Mouse (Mus musculus): ENCODE data around the gene Klf1. TPM values are rescaled to one million over a fixed set of nuclear protein-coding genes. Genes with fewer than 3 reads are reported as not detected.

Klf1 gene
- polyA plus RNA-seq, 1 experiment from 2014 or later = 0.56 TPM

DNA sequence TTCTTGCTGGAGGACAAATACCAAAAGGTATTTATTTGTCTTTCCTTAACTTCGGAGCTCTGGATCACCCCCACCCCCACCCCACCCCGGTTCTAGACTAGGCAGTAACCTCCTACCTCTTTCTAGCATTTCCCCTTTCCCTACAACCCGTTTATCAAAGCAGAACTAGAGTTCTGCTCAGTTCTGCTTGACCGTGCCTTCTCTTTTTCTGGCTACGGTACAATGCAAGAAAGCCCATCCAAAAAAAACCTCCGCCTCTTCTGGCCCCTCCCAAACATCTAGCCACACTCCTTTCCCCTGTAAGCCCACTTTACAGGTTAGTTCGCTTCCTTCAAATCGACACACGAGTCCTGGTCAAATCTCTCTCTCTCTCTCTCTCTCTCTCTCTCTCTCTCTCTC, 11.8 kb downstream of the Klf1 start:
- peaks cover 21% of the 10 kb centered on the region; the same call in 1 of the 2 replicates for H3K27me3 ChIP-seq (replicated peaks; ENCODE audit: control insufficient read depth, insufficient read depth, low read length)
- no peak overlapping the region for H3K9ac ChIP-seq (ENCODE audit: low read depth, low read length)
- no peak for ATAC-seq

DNA sequence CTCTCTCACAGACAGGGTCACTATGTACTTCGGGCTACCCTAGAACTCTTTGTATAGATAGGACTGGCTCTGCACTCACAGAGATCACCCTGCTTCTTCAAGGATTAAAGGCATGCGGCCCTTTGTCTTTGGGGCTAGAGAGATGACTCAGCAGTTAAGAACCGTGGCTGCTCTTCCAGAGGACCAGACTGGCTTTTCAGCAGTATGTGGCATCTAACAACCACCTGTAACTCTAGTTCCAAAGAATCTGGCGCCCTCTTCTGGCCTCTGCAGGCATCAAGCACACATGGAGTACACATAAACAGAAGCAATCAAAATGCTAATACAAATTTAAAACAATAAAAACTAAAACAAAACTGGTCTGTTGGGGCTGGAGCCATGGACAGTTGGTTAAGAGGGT, 12.2 kb downstream of the Klf1 start:
- H3K9me3 ChIP-seq (ENCODE audit: control insufficient read depth) = no peaks in the 10 kb centered on the region
- peak; percentile 65 for TF ChIP-seq CTCF (IDR thresholded peaks at IDR 0.05; ENCODE audit: low read depth)
- H3K27ac ChIP-seq (ENCODE audit: low read depth, low read length) = no peak overlapping the region
- no peaks in the 10 kb centered on the region; the same call in 1 of the 2 replicates for H3K36me3 ChIP-seq (ENCODE audit: control insufficient read depth, insufficient read depth)
- peaks cover 7% of the 10 kb centered on the region; the same call in 1 of the 2 replicates for H3K4me1 ChIP-seq (replicated peaks; ENCODE audit: control insufficient read depth, insufficient read depth, low read length)
- peak overlapping the region; percentile 77 for H3K4me2 ChIP-seq (replicated peaks; ENCODE audit: low read depth)
- WGBS = 31% methylated on average over 4 of the region's 4 CpGs
- H3K9ac ChIP-seq (ENCODE audit: low read depth, low read length) = no peak overlapping the region
- peaks cover 21% of the 10 kb centered on the region; the same call in 1 of the 2 replicates for H3K27me3 ChIP-seq (replicated peaks; ENCODE audit: control insufficient read depth, insufficient read depth, low read length)
- no peak for ATAC-seq
- no peak overlapping the region for H3K4me3 ChIP-seq (ENCODE audit: low read depth, low read length)

More for the DNA sequence above, 11.8 kb downstream of the Klf1 start:
- no peaks in the 10 kb centered on the region; the same call in 1 of the 2 replicates for H3K36me3 ChIP-seq (ENCODE audit: control insufficient read depth, insufficient read depth)
- peak overlapping the region; percentile 42 for H3K4me3 ChIP-seq (ENCODE audit: low read depth, low read length)
- H3K9me3 ChIP-seq (ENCODE audit: control insufficient read depth) = no peaks in the 10 kb centered on the region
- no peak for TF ChIP-seq CTCF (IDR thresholded peaks at IDR 0.05; ENCODE audit: low read depth)
- no peak overlapping the region for H3K27ac ChIP-seq (ENCODE audit: low read depth, low read length)
- WGBS = 7% methylated on average over 9 of the region's 9 CpGs
- H3K4me2 ChIP-seq (replicated peaks; ENCODE audit: low read depth) = peak overlapping the region; percentile 77
- H3K4me1 ChIP-seq (replicated peaks; ENCODE audit: control insufficient read depth, insufficient read depth, low read length) = peaks cover 11% of the 10 kb centered on the region; the same call in 1 of the 2 replicates

DNA sequence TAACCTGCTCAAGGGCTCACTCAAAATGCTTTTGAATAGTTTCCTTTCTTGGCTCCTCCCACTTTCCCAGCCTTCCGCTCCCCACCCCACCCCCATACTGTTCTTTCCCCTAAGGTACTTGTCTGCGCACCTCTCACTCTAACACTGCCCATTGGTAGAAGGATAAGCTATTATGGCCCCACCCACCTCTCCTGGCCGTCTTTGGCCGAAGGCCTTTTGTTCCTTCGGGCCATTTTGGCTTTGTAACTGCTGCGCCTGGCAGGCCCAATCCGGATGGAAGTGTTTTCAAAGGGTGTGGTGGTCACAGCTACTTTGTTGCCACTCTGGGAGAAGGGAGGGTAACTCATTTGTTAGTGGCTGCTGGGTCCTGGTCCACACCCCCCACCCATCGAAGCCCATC, 13.5 kb downstream of the Klf1 start:
- Histone ChIP-seq H3K27ac (ENCODE audit: low read depth, low read length) (no peak overlapping the region), H3K4me1 (replicated peaks; ENCODE audit: control insufficient read depth, insufficient read depth, low read length) (peaks cover 6% of the 10 kb centered on the region; the same call in 1 of the 2 replicates), H3K4me2 (replicated peaks; ENCODE audit: low read depth) (no peak overlapping the region), H3K4me3 (ENCODE audit: low read depth, low read length) (no peak overlapping the region), H3K9me3 (ENCODE audit: control insufficient read depth) (no peaks in the 10 kb centered on the region), H3K27me3 (replicated peaks; ENCODE audit: control insufficient read depth, insufficient read depth, low read length) (peaks cover 21% of the 10 kb centered on the region; the same call in 1 of the 2 replicates), H3K9ac (ENCODE audit: low read depth, low read length) (no peak overlapping the region), H3K36me3 (ENCODE audit: control insufficient read depth, insufficient read depth) (no peaks in the 10 kb centered on the region; the same call in 1 of the 2 replicates)
- TF ChIP-seq CTCF (IDR thresholded peaks at IDR 0.05; ENCODE audit: low read depth) = no peak
- no peak for ATAC-seq
- WGBS = 90% methylated on average over 8 of the region's 8 CpGs

DNA sequence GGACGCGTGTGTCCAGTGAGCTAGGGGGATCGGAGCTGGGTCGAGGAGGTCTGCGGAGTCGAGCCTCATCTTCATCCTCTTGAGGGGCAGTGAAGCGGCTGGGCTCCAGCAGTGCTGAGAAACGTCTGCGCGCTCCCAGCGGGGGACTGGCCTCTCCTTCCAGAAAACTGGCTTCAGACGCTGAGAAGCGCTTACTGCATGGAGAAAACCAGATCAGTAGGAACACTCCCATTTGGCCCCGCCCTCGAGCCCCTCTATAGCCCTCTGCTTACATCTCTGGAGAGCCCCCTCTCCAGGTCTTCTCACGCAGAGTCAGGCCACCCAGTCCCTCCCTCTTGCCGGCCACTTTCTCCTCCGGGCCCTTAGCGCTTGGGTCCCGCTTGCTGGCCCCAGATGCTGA, 16.1 kb downstream of the Klf1 start:
- H3K4me2 ChIP-seq (replicated peaks; ENCODE audit: low read depth) = no peak overlapping the region
- no peak overlapping the region for H3K9ac ChIP-seq (ENCODE audit: low read depth, low read length)
- peaks cover 9% of the 10 kb centered on the region; the same call in 1 of the 2 replicates for H3K27me3 ChIP-seq (replicated peaks; ENCODE audit: control insufficient read depth, insufficient read depth, low read length)
- H3K27ac ChIP-seq (ENCODE audit: low read depth, low read length) = no peak overlapping the region
- no peak for TF ChIP-seq CTCF (IDR thresholded peaks at IDR 0.05; ENCODE audit: low read depth)
- H3K4me3 ChIP-seq (ENCODE audit: low read depth, low read length) = no peak overlapping the region
- no peaks in the 10 kb centered on the region for H3K9me3 ChIP-seq (ENCODE audit: control insufficient read depth)
- H3K36me3 ChIP-seq (ENCODE audit: control insufficient read depth, insufficient read depth) = no peaks in the 10 kb centered on the region
- H3K4me1 ChIP-seq (replicated peaks; ENCODE audit: control insufficient read depth, insufficient read depth, low read length) = peaks cover 4% of the 10 kb centered on the region; the same call in 1 of the 2 replicates
- no peak for ATAC-seq
- 50% methylated on average over 20 of the region's 20 CpGs for WGBS

DNA sequence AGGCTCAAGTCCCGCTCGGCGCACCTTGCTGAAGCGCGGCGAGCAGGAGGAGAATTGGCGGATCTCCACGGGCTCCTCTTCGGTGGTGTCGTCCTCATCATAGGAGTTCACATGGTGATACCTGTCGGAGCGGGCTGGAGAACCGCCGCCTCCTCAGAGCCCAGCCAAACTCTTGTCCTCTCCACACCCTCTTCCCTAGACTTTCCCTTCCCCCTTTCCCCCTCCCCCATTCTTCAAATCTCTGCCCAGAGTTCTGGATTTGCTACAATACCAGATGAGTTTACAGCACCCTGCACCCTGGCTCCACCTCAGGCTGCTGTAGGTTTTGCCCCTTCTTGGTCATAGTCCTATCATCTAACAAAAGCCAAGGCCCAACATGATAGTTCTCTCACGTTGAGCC, 16.9 kb downstream of the Klf1 start:
- 0 out of 2 replicates have a peak, but pooled peaks cover 3% of the 10 kb centered on the region for H3K27me3 ChIP-seq (replicated peaks; ENCODE audit: control insufficient read depth, insufficient read depth, low read length)
- no peak for ATAC-seq
- TF ChIP-seq CTCF (IDR thresholded peaks at IDR 0.05; ENCODE audit: low read depth) = no peak
- no peak overlapping the region for H3K27ac ChIP-seq (ENCODE audit: low read depth, low read length)
- H3K4me1 ChIP-seq (replicated peaks; ENCODE audit: control insufficient read depth, insufficient read depth, low read length) = no peaks in the 10 kb centered on the region
- no peaks in the 10 kb centered on the region for H3K36me3 ChIP-seq (ENCODE audit: control insufficient read depth, insufficient read depth)
- WGBS = 93% methylated on average over 15 of the region's 15 CpGs
- H3K9ac ChIP-seq (ENCODE audit: low read depth, low read length) = no peak overlapping the region
- H3K9me3 ChIP-seq (ENCODE audit: control insufficient read depth) = no peaks in the 10 kb centered on the region
- no peak overlapping the region for H3K4me3 ChIP-seq (ENCODE audit: low read depth, low read length)
- no peak overlapping the region for H3K4me2 ChIP-seq (replicated peaks; ENCODE audit: low read depth)

DNA sequence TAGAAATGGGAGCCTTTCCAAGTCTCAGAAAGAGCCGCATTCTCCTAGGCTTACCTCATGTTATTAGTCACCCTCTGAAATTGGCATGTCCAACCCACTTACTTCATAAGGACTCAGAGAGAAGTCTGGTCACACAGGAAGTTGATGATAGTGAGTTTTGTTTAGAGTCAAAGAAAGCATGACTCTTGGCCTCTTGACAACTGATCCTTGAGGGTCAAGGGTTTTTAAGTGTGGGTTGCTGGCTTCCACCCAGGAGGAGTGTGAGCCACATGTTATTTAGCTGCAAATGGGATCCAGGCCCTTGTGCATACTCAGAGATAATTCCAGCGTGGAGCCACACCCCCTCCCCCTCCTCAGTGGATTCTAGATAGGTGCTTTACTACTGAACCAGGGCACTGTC, 19.9 kb downstream of the Klf1 start:
- no peak for TF ChIP-seq CTCF (IDR thresholded peaks at IDR 0.05; ENCODE audit: low read depth)
- Histone ChIP-seq H3K36me3 (ENCODE audit: control insufficient read depth, insufficient read depth) (no peaks in the 10 kb centered on the region), H3K9me3 (ENCODE audit: control insufficient read depth) (no peaks in the 10 kb centered on the region), H3K27ac (ENCODE audit: low read depth, low read length) (no peak overlapping the region), H3K4me3 (ENCODE audit: low read depth, low read length) (no peak overlapping the region), H3K4me2 (replicated peaks; ENCODE audit: low read depth) (no peak overlapping the region), H3K27me3 (replicated peaks; ENCODE audit: control insufficient read depth, insufficient read depth, low read length) (no peaks in the 10 kb centered on the region), H3K9ac (ENCODE audit: low read depth, low read length) (no peak overlapping the region), H3K4me1 (replicated peaks; ENCODE audit: control insufficient read depth, insufficient read depth, low read length) (no peaks in the 10 kb centered on the region)
- WGBS = 70% methylated on average over 2 of the region's 2 CpGs
- ATAC-seq = no peak

DNA sequence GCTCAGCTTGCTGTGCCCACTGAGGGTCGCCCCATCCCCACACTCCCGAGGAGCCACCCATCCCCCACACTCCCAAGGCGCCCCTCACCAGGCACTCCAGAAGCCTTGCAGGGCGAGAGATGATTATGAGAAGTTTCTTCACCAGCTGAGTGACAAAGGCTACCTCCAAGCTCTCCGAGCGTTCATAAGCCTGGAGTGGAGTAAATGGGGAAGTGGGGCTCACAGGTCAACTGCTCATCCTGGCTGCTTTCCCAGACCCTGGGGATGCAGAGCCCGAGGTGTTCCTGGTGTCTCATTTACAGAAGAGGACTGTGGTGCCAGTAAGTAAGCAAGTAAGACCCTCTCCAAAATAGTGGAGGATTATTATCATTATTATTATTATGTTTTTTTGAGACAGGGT, 23.8 kb downstream of the Klf1 start:
- Histone ChIP-seq H3K27ac (ENCODE audit: low read depth, low read length) (no peak overlapping the region), H3K36me3 (ENCODE audit: control insufficient read depth, insufficient read depth) (no peaks in the 10 kb centered on the region), H3K9me3 (ENCODE audit: control insufficient read depth) (no peaks in the 10 kb centered on the region), H3K4me2 (replicated peaks; ENCODE audit: low read depth) (no peak overlapping the region), H3K4me3 (ENCODE audit: low read depth, low read length) (no peak overlapping the region), H3K9ac (ENCODE audit: low read depth, low read length) (no peak overlapping the region), H3K4me1 (replicated peaks; ENCODE audit: control insufficient read depth, insufficient read depth, low read length) (no peaks in the 10 kb centered on the region), H3K27me3 (replicated peaks; ENCODE audit: control insufficient read depth, insufficient read depth, low read length) (peaks cover 28% of the 10 kb centered on the region)
- TF ChIP-seq CTCF (IDR thresholded peaks at IDR 0.05; ENCODE audit: low read depth) = no peak
- ATAC-seq = no peak
- 56% methylated on average over 7 of the region's 7 CpGs for WGBS
